Mouse (Mus musculus) intestine, postnatal 0 days (tissue): Measurements from ENCODE around the gene Rmnd1. TPM values are rescaled to one million over a fixed set of nuclear protein-coding genes. Genes with fewer than 3 reads are reported as not detected.

ENCODE experiments used
- ATAC-seq: fragments of 200-750 bp; cut with Nextera tagmentation; 2 replicates; pipeline ENCODE4 v1.8.0; 2017; ENCODE audit warnings: mild to moderate bottlenecking, moderate TSS enrichment, moderate library complexity
- H3K27ac ChIP-seq: fragments of 300-500 bp; sonication (generic); 2 replicates; pipeline ENCODE4 v1.5.1; 2014; ENCODE audit warnings: mild to moderate bottlenecking, low read depth, low read length, moderate library complexity
- H3K27me3 ChIP-seq: fragments of 300-500 bp; sonication (generic); replicated peaks from 2 replicates; pipeline ENCODE4 v1.6.1; 2014; ENCODE audit warnings: low read length, mixed read lengths; ENCODE audit not compliant: control insufficient read depth, insufficient read depth
- H3K36me3 ChIP-seq: fragments of 300-500 bp; sonication (generic); 2 replicates; pipeline ENCODE4 v1.6.1; 2014; ENCODE audit warnings: mild to moderate bottlenecking, moderate library complexity; ENCODE audit not compliant: control insufficient read depth, insufficient read depth
- H3K4me1 ChIP-seq: fragments of 300-500 bp; sonication (generic); replicated peaks from 2 replicates; pipeline ENCODE4 v1.6.1; 2014; ENCODE audit warnings: antibody characterized with exemption, low read length, mixed read lengths; ENCODE audit not compliant: control insufficient read depth, insufficient read depth
- H3K4me2 ChIP-seq: fragments of 300-500 bp; sonication (generic); replicated peaks from 2 replicates; pipeline ENCODE4 v1.6.1; 2014; ENCODE audit warnings: low read depth, mild to moderate bottlenecking, moderate library complexity
- H3K4me3 ChIP-seq: fragments of 300-500 bp; sonication (generic); 2 replicates; pipeline ENCODE4 v1.5.1; 2014; ENCODE audit warnings: low read depth, low read length
- H3K9ac ChIP-seq: fragments of 300-500 bp; sonication (generic); 2 replicates; pipeline ENCODE4 v1.6.1; 2014; ENCODE audit warnings: mild to moderate bottlenecking, low read depth, low read length
- H3K9me3 ChIP-seq: fragments of 300-500 bp; sonication (generic); 2 replicates; pipeline ENCODE4 v1.6.1; 2016; ENCODE audit warnings: mixed run types; ENCODE audit not compliant: control insufficient read depth
- CTCF ChIP-seq: sonication (generic); IDR thresholded peaks from 2 replicates; pipeline ENCODE4 v1.5.1; 2016; ENCODE audit warnings: low read depth, mild to moderate bottlenecking, control low read depth, antibody characterized with exemption, moderate library complexity
- WGBS: fragments of 180-500 bp; shearing (Covaris S2); extraction: QIAGEN DNeasy Blood & Tissue Kit; methylation state at CpG from one replicate; pipeline ENCODE4 v1.1.7; 2014; 5-methylcytosine and 5-hydroxymethylcytosine counted together
- polyA plus RNA-seq: library from polyadenylated mRNA; unstranded; fragments of >200 nt; fragmentation: Nextera tagmentation; extraction: Ambion mirVana; gene quantifications from 2 replicates; pipeline ENCODE4 v1.2.1, GENCODE M21; 2015

The Rmnd1 gene
- polyA plus RNA-seq, 1 experiment from 2014 or later, result 26.8 TPM

DNA sequence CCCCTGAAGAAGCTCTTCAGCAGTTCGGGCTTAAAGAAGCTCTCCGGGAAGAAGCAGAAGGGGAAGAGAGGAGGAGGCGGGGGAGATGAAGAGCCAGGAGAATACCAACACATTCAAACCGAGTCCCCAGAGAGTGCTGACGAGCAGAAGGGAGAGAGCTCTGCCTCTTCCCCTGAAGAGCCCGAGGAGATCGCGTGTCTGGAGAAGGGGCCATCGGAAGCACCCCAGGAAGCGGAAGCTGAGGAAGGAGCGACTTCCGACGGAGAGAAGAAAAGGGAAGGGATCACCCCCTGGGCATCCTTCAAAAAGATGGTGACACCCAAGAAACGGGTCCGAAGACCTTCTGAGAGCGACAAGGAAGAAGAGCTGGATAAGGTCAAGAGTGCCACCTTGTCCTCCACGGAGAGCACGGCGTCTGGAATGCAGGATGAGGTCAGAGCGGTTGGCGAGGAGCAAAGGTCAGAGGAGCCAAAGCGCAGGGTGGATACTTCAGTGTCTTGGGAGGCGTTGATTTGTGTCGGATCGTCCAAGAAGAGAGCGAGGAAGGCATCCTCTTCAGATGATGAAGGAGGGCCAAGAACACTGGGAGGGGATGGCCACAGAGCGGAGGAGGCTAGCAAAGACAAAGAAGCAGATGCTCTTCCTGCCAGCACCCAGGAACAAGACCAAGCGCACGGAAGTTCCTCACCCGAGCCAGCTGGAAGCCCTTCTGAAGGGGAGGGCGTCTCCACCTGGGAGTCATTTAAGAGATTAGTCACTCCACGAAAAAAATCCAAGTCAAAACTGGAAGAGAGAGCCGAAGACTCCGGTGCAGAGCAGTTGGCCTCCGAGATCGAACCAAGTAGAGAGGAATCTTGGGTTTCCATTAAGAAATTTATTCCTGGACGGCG lies 77.6 kb downstream of the Rmnd1 start:
- Histone ChIP-seq H3K27me3 (no peaks in the 10 kb centered on the region), H3K9me3 (no peaks in the 10 kb centered on the region), H3K27ac (no peak overlapping the region), H3K9ac (no peak overlapping the region), H3K4me2 (no peak overlapping the region), H3K4me1 (no peaks in the 10 kb centered on the region), H3K36me3 (peaks cover 22% of the 10 kb centered on the region), H3K4me3 (no peak overlapping the region)
- TF ChIP-seq CTCF, result no peak
- no peak for ATAC-seq
- WGBS, result 85% methylated on average over 38 of the region's 38 CpGs

Other genes with a start within 250 kb of the Rmnd1 start
- gene Akap12, start 166.0 kb downstream of the Rmnd1 start, polyA plus RNA-seq, result 15.4 and 16.7 TPM in 2 replicates
- 5.1 and 5.6 TPM in 2 replicates for gene Zbtb2, start 44.3 kb downstream of the Rmnd1 start, polyA plus RNA-seq
- gene Armt1, start 79 bp upstream of the Rmnd1 start, polyA plus RNA-seq, result 9.5 and 10.3 TPM in 2 replicates
- 0.13 TPM in 1 of 2 replicates, not detected in the other for gene Ccdc170, start 50.1 kb upstream of the Rmnd1 start, polyA plus RNA-seq
- 0.77 and 0.90 TPM in 2 replicates for gene Esr1, start 179.2 kb upstream of the Rmnd1 start, polyA plus RNA-seq